In genomic region chr13:24761403-24762227, GRCm38 (mm10) we compare ENCODE assay signal across 8 mouse cellular contexts. TPM values are rescaled to one million over a fixed set of nuclear protein-coding genes. Genes with fewer than 3 reads are reported as not detected.
DNase-seq lines count a peak whose midpoint lies in the region; ATAC-seq and TF ChIP-seq lines count a peak whose summit lies in the region.

Gene Gmnn (minus strand): TSS chr13:24761923.

- intact Hi-C loops in gastrocnemius, adult 2 months (cut with DNase I), result loop anchor here (2.0 kb wide), 1 partner anchor 39 kb away; the partner anchor contains the start of gene BC005537
- intact Hi-C loops in left cerebral cortex, adult 2 months (cut with DNase I), result no loop called here

- peak; percentile 95 for ATAC-seq in hindbrain, postnatal 0 days
- ATAC-seq in megakaryocyte, adult 5-6 weeks (ENCODE audit: poor library complexity, severe bottlenecking), result peak; percentile 94

- DNase-seq in WW6 (ENCODE audit: low read depth, low spot score), result peak; percentile 81
- DNase-seq in cerebellum, postnatal 4 days (ENCODE audit: low spot score in 2 of 2), result peak; percentile 60 to 83
- DNase-seq in gastrocnemius, adult 2 months, result peak; percentile 92
- peak; percentile 91 for DNase-seq in hindbrain, postnatal 0 days (ENCODE audit: low spot score)
- peak; percentile 84 to 86 for DNase-seq in left cerebral cortex, adult 2 months (ENCODE audit: extremely low spot score in 1 of 2, low spot score in 2 of 2)
- peak; percentile 78 to 82 for DNase-seq in right cerebral cortex, adult 2 months (ENCODE audit: low spot score in 2 of 2)
- DNase-seq in urinary bladder, postnatal 14 days (ENCODE audit: low spot score), result peak; percentile 87

- H3K4me3 ChIP-seq in gastrocnemius, adult 2 months, result peak within 1 kb of the TSS; percentile 95
- H3K4me3 ChIP-seq in hindbrain, postnatal 0 days (ENCODE audit: low read length), result peak within 1 kb of the TSS; percentile 84
- peak within 1 kb of the TSS; percentile 89 for H3K4me3 ChIP-seq in left cerebral cortex, adult 2 months

- H3K27me3 ChIP-seq in hindbrain, postnatal 0 days (ENCODE audit: insufficient read depth, low read length), result no peaks in the 10 kb centered on the region

- under 1% methylated on average over 79 of the region's 79 CpGs for WGBS in hindbrain, postnatal 0 days

- H3K4me1 ChIP-seq in hindbrain, postnatal 0 days (ENCODE audit: insufficient read depth, low read length), result no peaks in the 10 kb centered on the region

- H3K4me2 ChIP-seq in hindbrain, postnatal 0 days (ENCODE audit: low read depth, low read length), result peak within 1 kb of the TSS; percentile 81

- no peaks in the 10 kb centered on the region for H3K9me3 ChIP-seq in hindbrain, postnatal 0 days (ENCODE audit: low read length)

- H3K36me3 ChIP-seq in hindbrain, postnatal 0 days (ENCODE audit: insufficient read depth, low read length), result no peaks in the 10 kb centered on the region

- H3K9ac ChIP-seq in hindbrain, postnatal 0 days (replicated peaks; ENCODE audit: low read length), result peak within 1 kb of the TSS; percentile 45

- TF ChIP-seq CTCF in gastrocnemius, adult 2 months (IDR thresholded peaks at IDR 0.05), result no peak
- TF ChIP-seq CTCF in hindbrain, postnatal 0 days (IDR thresholded peaks at IDR 0.05; ENCODE audit: low read depth), result no peak
- no peak for TF ChIP-seq CTCF in left cerebral cortex, adult 2 months (IDR thresholded peaks at IDR 0.05)

- H3K27ac ChIP-seq in gastrocnemius, adult 2 months, result peak within 1 kb of the TSS; percentile 91
- peak within 1 kb of the TSS; percentile 62; the same call in 1 of the 2 replicates for H3K27ac ChIP-seq in hindbrain, postnatal 0 days
- H3K27ac ChIP-seq in left cerebral cortex, adult 2 months, result 0 out of 2 replicates have a peak within 1 kb of the TSS, but pooled peaks have one; percentile 64

RNA-seq across cellular contexts. Expression of gene Gmnn, which starts in this region (rescaled TPM):
- 1 to 10 TPM; 3.8 to 5.1 TPM for total RNA-seq in gastrocnemius, adult 2 months (2021)
- total RNA-seq in hindbrain, postnatal 0 days (2014; rRNA removed), result 4.7 and 40.9 TPM in 2 replicates
- polyA plus RNA-seq in hindbrain, postnatal 0 days (2015; fragmentation: Nextera tagmentation; extraction: Ambion mirVana), result 23.4 and 23.6 TPM in 2 replicates
- total RNA-seq in left cerebral cortex, adult 2 months (2021), result 1 to 10 TPM; 2.6 TPM
- total RNA-seq in megakaryocyte, adult 5-6 weeks (2015), result 161 and 181 TPM in 2 replicates
- total RNA-seq in megakaryocyte, adult 5-6 weeks (2017), result 175 and 177 TPM in 2 replicates

Comparison
In these comparisons a context has a peak if more than half of its experiments do, and no peak if none do; other contexts are left out.
1. Peak in every context shown above with its lines: DNase-seq, ATAC-seq, H3K4me3 ChIP-seq and H3K27ac ChIP-seq.